Mouse (Mus musculus) MEL (cell line): ENCODE data around the gene Prkcb. TPM values are rescaled to one million over a fixed set of nuclear protein-coding genes. Genes with fewer than 3 reads are reported as not detected.

Source experiments
- DNase-seq: peaks from one replicate; pipeline ENCODE4 v3.0.0; 2011; ENCODE audit warnings: low read depth, low spot score
- H3K27ac ChIP-seq: 2 replicates; pipeline ENCODE4 v1.5.1; 2012; ENCODE audit warnings: low read depth, mild to moderate bottlenecking, control low read depth, low read length, moderate library complexity; ENCODE audit not compliant: control insufficient read depth
- H3K27me3 ChIP-seq, 2 experiments: fragments of 150-350 bp in 1 of 2; sonication (generic) in 1 of 2; 2 replicates each; pipeline ENCODE4 v1.6.1; 2012; ENCODE audit warnings: low read length in 2 of 2, mild to moderate bottlenecking in 2 of 2, improper control_type of control experiment in 1 of 2, moderate library complexity in 1 of 2; ENCODE audit not compliant: insufficient read depth in 2 of 2, control insufficient read depth in 1 of 2
- H3K36me3 ChIP-seq, 2 experiments: 2 replicates each; pipeline ENCODE4 v1.6.1; 2012 to 2014; ENCODE audit warnings: low read length in 2 of 2, improper control_type of control experiment in 1 of 2, inconsistent platforms in 1 of 2, mild to moderate bottlenecking in 1 of 2; ENCODE audit not compliant: insufficient read depth in 2 of 2, control insufficient read depth in 1 of 2
- H3K4me1 ChIP-seq, 2 experiments: fragments of 150-350 bp in 1 of 2; sonication (generic) in 1 of 2; 2 replicates each; pipeline ENCODE4 v1.6.1; 2012; ENCODE audit warnings: low read length in 2 of 2, improper control_type of control experiment in 1 of 2, mild to moderate bottlenecking in 1 of 2; ENCODE audit not compliant: insufficient read depth in 2 of 2, control insufficient read depth in 1 of 2
- H3K4me3 ChIP-seq, 2 experiments: fragments of 150-350 bp in 1 of 2; sonication (generic) in 1 of 2; 2 replicates each; pipeline ENCODE4 v1.5.1; 2012; ENCODE audit warnings: low read depth in 2 of 2, low read length in 2 of 2, mild to moderate bottlenecking in 2 of 2, moderate library complexity in 2 of 2, control low read depth in 1 of 2, improper control_type of control experiment in 1 of 2; ENCODE audit not compliant: control insufficient read depth in 1 of 2, insufficient read depth in 1 of 2
- H3K79me2 ChIP-seq: 2 replicates; pipeline ENCODE4 v1.6.1; 2012; ENCODE audit warnings: mild to moderate bottlenecking, low read length, moderate library complexity; ENCODE audit not compliant: control insufficient read depth, poor library complexity, insufficient read depth
- H3K9ac ChIP-seq: 2 replicates; pipeline ENCODE4 v1.6.1; 2012; ENCODE audit warnings: low read depth, mild to moderate bottlenecking, control low read depth, low read length, moderate library complexity; ENCODE audit not compliant: control insufficient read depth, poor library complexity, severe bottlenecking
- H3K9me3 ChIP-seq: fragments of 150-350 bp; sonication (generic); replicated peaks from 2 replicates; pipeline ENCODE4 v1.6.1; 2012; ENCODE audit warnings: mild to moderate bottlenecking, low read length, improper control_type of control experiment, moderate library complexity; ENCODE audit not compliant: insufficient read depth
- CTCF ChIP-seq, 3 experiments: IDR thresholded peaks in 2 of 3; conservative IDR thresholded peaks in 1 of 3; 2 replicates each; pipeline ENCODE4 v1.5.1; 2011 to 2012; ENCODE audit warnings: low read length in 3 of 3, low read depth in 2 of 3, mild to moderate bottlenecking in 2 of 3, improper control_type of control experiment in 1 of 3, inconsistent platforms in 1 of 3, mixed read lengths in 1 of 3, moderate library complexity in 1 of 3; ENCODE audit not compliant: control insufficient read depth in 1 of 3, insufficient read depth in 1 of 3, poor library complexity in 1 of 3, severe bottlenecking in 1 of 3
- ELF1 ChIP-seq: IDR thresholded peaks from 2 replicates; pipeline ENCODE4 v1.6.1; 2014; ENCODE audit warnings: low read depth, mild to moderate bottlenecking, inconsistent platforms, low read length, improper control_type of control experiment, moderate library complexity
- ETS1 ChIP-seq: IDR thresholded peaks from 2 replicates; pipeline ENCODE4 v1.6.1; 2012; ENCODE audit warnings: low read depth, mild to moderate bottlenecking, inconsistent platforms, low read length, improper control_type of control experiment, moderate library complexity
- GATA1 ChIP-seq: IDR thresholded peaks from 2 replicates; pipeline ENCODE4 v1.6.1; 2011; ENCODE audit warnings: low read depth, low read length, improper control_type of control experiment
- HCFC1 ChIP-seq: IDR thresholded peaks from 2 replicates; pipeline ENCODE4 v1.6.1; 2012; ENCODE audit warnings: low read depth, mild to moderate bottlenecking, inconsistent platforms, low read length, improper control_type of control experiment, moderate library complexity
- JUND ChIP-seq: IDR thresholded peaks from 2 replicates; pipeline ENCODE4 v1.6.1; 2011; ENCODE audit warnings: low read depth, mild to moderate bottlenecking, improper control_type of control experiment, low read length
- POLR2A ChIP-seq, 2 experiments: IDR thresholded peaks; 2 replicates each; pipeline ENCODE4 v1.6.1; 2011 to 2012; ENCODE audit warnings: low read length in 2 of 2, mild to moderate bottlenecking in 2 of 2, control low read depth in 1 of 2, improper control_type of control experiment in 1 of 2, low read depth in 1 of 2, moderate library complexity in 1 of 2; ENCODE audit not compliant: control insufficient read depth in 1 of 2, insufficient read depth in 1 of 2, poor library complexity in 1 of 2
- POLR2AphosphoS5 ChIP-seq: IDR thresholded peaks from 2 replicates; pipeline ENCODE4 v1.6.1; 2012; ENCODE audit warnings: low read depth, borderline replicate concordance, mild to moderate bottlenecking, inconsistent platforms, low read length, moderate library complexity, mixed read lengths
- TBP ChIP-seq: IDR thresholded peaks from 2 replicates; pipeline ENCODE4 v1.8.0; 2011; ENCODE audit warnings: low read depth, low read length, improper control_type of control experiment
- TCF12 ChIP-seq: IDR thresholded peaks from 2 replicates; pipeline ENCODE4 v1.6.1; 2014; ENCODE audit warnings: low read depth, mild to moderate bottlenecking, inconsistent platforms, low read length, improper control_type of control experiment, moderate library complexity
- ZNF384 ChIP-seq: IDR thresholded peaks from 2 replicates; pipeline ENCODE4 v1.6.1; 2012; ENCODE audit warnings: low read depth, mild to moderate bottlenecking, inconsistent platforms, low read length, improper control_type of control experiment
- polyA plus RNA-seq, 2 experiments: library from polyadenylated mRNA; stranded (reverse) in 1 of 2; unstranded in 1 of 2; fragments of >175 nt in 1 of 2; fragments of >200 nt in 1 of 2; gene quantifications; 2 replicates each; pipeline versions ENCODE4 v1.2.1 to v1.2.4; 2012; ENCODE audit warnings: low replicate concordance in 2 of 2, low read depth in 1 of 2; ENCODE audit not compliant: insufficient read length in 2 of 2, insufficient read depth in 1 of 2, missing spikeins in 1 of 2
- total RNA-seq: library from RNA; depleted of rRNA; stranded (reverse); fragments of 300-350 nt; gene quantifications from 2 replicates; pipeline ENCODE4 v1.2.3, GENCODE M21; 2012

Prkcb gene
- total and polyA plus RNA-seq, 3 experiments, result not detected

- no peaks in the 10 kb centered on the region for H3K79me2 ChIP-seq
- no peaks in the 10 kb centered on the region for H3K27me3 ChIP-seq
- no peak overlapping the region for H3K27ac ChIP-seq
- no peaks in the 10 kb centered on the region for H3K4me1 ChIP-seq
- H3K36me3 ChIP-seq, result no peaks in the 10 kb centered on the region
- no peak overlapping the region for H3K4me3 ChIP-seq
- H3K9me3 ChIP-seq, result no peaks in the 10 kb centered on the region
- no peak overlapping the region for H3K9ac ChIP-seq
- no peak for TF ChIP-seq POLR2AphosphoS5
- no peak for TF ChIP-seq ELF1
- no peak for DNase-seq
These were observed 276.8 kb downstream of the Prkcb start for GRCm38 (mm10) chr7:122565371-122565770.

GRCm38 (mm10) chr7:122566011-122566410 is 277.5 kb downstream of the Prkcb start:
- Histone ChIP-seq H3K4me3 (no peak overlapping the region), H3K36me3 (no peaks in the 10 kb centered on the region), H3K9ac (no peak overlapping the region), H3K4me1 (no peaks in the 10 kb centered on the region), H3K27ac (no peak overlapping the region), H3K27me3 (no peaks in the 10 kb centered on the region), H3K79me2 (no peaks in the 10 kb centered on the region), H3K9me3 (no peaks in the 10 kb centered on the region)
- TF ChIP-seq TBP, result no peak
- TF ChIP-seq HCFC1, result no peak
- TF ChIP-seq ETS1, result no peak
- no peak for DNase-seq

GRCm38 (mm10) chr7:122568787-122569186 is 280.2 kb downstream of the Prkcb start:
- Histone ChIP-seq H3K79me2 (no peaks in the 10 kb centered on the region), H3K27ac (no peak overlapping the region), H3K4me3 (no peak overlapping the region), H3K4me1 (no peaks in the 10 kb centered on the region), H3K27me3 (no peaks in the 10 kb centered on the region), H3K9ac (no peak overlapping the region), H3K9me3 (no peaks in the 10 kb centered on the region), H3K36me3 (no peaks in the 10 kb centered on the region)
- TF ChIP-seq JUND (no peak), GATA1 (no peak), ETS1 (no peak), POLR2A (IDR thresholded peaks at IDR 0.05; ENCODE audit: control insufficient read depth in 1 of 2, insufficient read depth in 1 of 2, low read depth in 1 of 2, low read length in 2 of 2, poor library complexity in 1 of 2) (no peak), TCF12 (no peak), ZNF384 (no peak), CTCF (IDR thresholded peaks at IDR 0.05 in 2 of 3, conservative IDR thresholded peaks at IDR 0.05 in 1 of 3; ENCODE audit: control insufficient read depth in 1 of 3, insufficient read depth in 1 of 3, low read depth in 2 of 3, low read length in 3 of 3, poor library complexity in 1 of 3, severe bottlenecking in 1 of 3) (no peak)
- no peak for DNase-seq
